Mouse (Mus musculus) activated CD4-positive, CD25-positive, alpha-beta regulatory T cell, adult 9 weeks (primary cell): ENCODE measurements around the gene Pou5f1. TPM values are rescaled to one million over a fixed set of nuclear protein-coding genes. Genes with fewer than 3 reads are reported as not detected.

Source experiments
- polyA plus RNA-seq: library from polyadenylated mRNA; unstranded; fragments of 100-300 nt; shearing (Covaris generic); gene quantifications from one replicate; pipeline ENCODE4 v1.2.1, GENCODE M21; 2017

Pou5f1 gene
- not detected for polyA plus RNA-seq

GRCm38 (mm10) chr17:35505776-35506175, at the start of gene Pou5f1:
Pou5f1 (plus strand) TSS chr17:35506018.

GRCm38 (mm10) chr17:35469842-35470751, 35.7 kb upstream of the Pou5f1 start, which contains the start of gene H2-Q10:
H2-Q10 (plus strand) TSS chr17:35470089.

GRCm38 (mm10) chr17:35516652-35517500, 11.1 kb downstream of the Pou5f1 start, which contains the start of the genes Tcf19 and Cchcr1:
Tcf19 (minus strand) TSS chr17:35516824.
Cchcr1 (plus strand) TSS chr17:35517100.

GRCm38 (mm10) chr17:35532901-35533300, 27.1 kb downstream of the Pou5f1 start, which contains the start of gene Psors1c2:
Psors1c2 (plus strand) TSS chr17:35533201.

GRCm38 (mm10) chr17:35551881-35552414, 46.1 kb downstream of the Pou5f1 start, which contains the start of gene Cdsn:
Cdsn (plus strand) TSS chr17:35552128.

Other genes starting within 250 kb of the Pou5f1 start
- 6,634 TPM for gene H2-D1, start 243.3 kb upstream of the Pou5f1 start, polyA plus RNA-seq
- gene H2-Q1, start 185.6 kb upstream of the Pou5f1 start, polyA plus RNA-seq, result 0.20 TPM
- gene H2-Q2, start 163.8 kb upstream of the Pou5f1 start, polyA plus RNA-seq, result 21.3 TPM
- gene H2-Q4, start 126.4 kb upstream of the Pou5f1 start, polyA plus RNA-seq, result 49.6 TPM
- 973 TPM for gene H2-Q6, start 81.2 kb upstream of the Pou5f1 start, polyA plus RNA-seq
- gene H2-Q7, start 66.9 kb upstream of the Pou5f1 start, polyA plus RNA-seq, result 2,993 TPM
- 30.2 TPM for gene H2-Q10, start 35.9 kb upstream of the Pou5f1 start, polyA plus RNA-seq
- 21.5 TPM for gene Tcf19, start 10.8 kb downstream of the Pou5f1 start, polyA plus RNA-seq
- 17.8 TPM for gene Cchcr1, start 11.1 kb downstream of the Pou5f1 start, polyA plus RNA-seq
- not detected for gene Psors1c2, start 27.2 kb downstream of the Pou5f1 start, polyA plus RNA-seq
- gene Cdsn, start 46.1 kb downstream of the Pou5f1 start, polyA plus RNA-seq, result not detected
- not detected for gene 2300002M23Rik, start 61.4 kb downstream of the Pou5f1 start, polyA plus RNA-seq
- gene Sfta2, start 95.5 kb downstream of the Pou5f1 start, polyA plus RNA-seq, result not detected
- not detected for gene Gm9573, start 120.6 kb downstream of the Pou5f1 start, polyA plus RNA-seq
- gene Mucl3, start 137.7 kb downstream of the Pou5f1 start, polyA plus RNA-seq, result 0.21 TPM
- gene Vars2, start 161.6 kb downstream of the Pou5f1 start, polyA plus RNA-seq, result 35.4 TPM
- 29.3 TPM for gene Gtf2h4, start 167.7 kb downstream of the Pou5f1 start, polyA plus RNA-seq
- 4.8 TPM for gene Ddr1, start 198.6 kb downstream of the Pou5f1 start, polyA plus RNA-seq